Mouse (Mus musculus): ENCODE results near the gene Serpinb3b. TPM values are rescaled to one million over a fixed set of nuclear protein-coding genes. Genes with fewer than 3 reads are reported as not detected.

The Serpinb3b gene
- not detected for polyA plus RNA-seq (2017; shearing (Covaris generic))

GRCm38 (mm10) chr1:107278261-107278660 lies at the start of gene Serpinb3b, which contains the start of gene Serpinb3c:
TSS of gene Serpinb3b (minus strand) at chr1:107278361.
TSS of gene Serpinb3c (minus strand) at chr1:107278371.

Other genes starting within 250 kb of the Serpinb3b start
- not detected for gene Serpinb3a, start 226.1 kb downstream of the Serpinb3b start, polyA plus RNA-seq (2017; shearing (Covaris generic))
- not detected for gene Serpinb3d, start 194.9 kb downstream of the Serpinb3b start, polyA plus RNA-seq (2017; shearing (Covaris generic))
- gene Serpinb3c, start within 50 bp of the Serpinb3b start, polyA plus RNA-seq (2017; shearing (Covaris generic)) = not detected
- gene Serpinb11, start 82.8 kb upstream of the Serpinb3b start, polyA plus RNA-seq (2017; shearing (Covaris generic)) = not detected
- gene Serpinb7, start 121.3 kb upstream of the Serpinb3b start, polyA plus RNA-seq (2017; shearing (Covaris generic)) = not detected
- gene Serpinb2, start 233.1 kb upstream of the Serpinb3b start, polyA plus RNA-seq (2017; shearing (Covaris generic)) = not detected

Measured in effector memory CD4-positive, alpha-beta T cell, adult 5 months (primary cell).